Mouse (Mus musculus) heart, embryonic 15.5 days (tissue): ENCODE data around the gene Slc2a2. TPM values are rescaled to one million over a fixed set of nuclear protein-coding genes. Genes with fewer than 3 reads are reported as not detected.
"Not testable (repeated sequence)": the region's sequence is repeated elsewhere in the genome, so short reads cannot be mapped to it uniquely, and the experiment has no call there.

ENCODE experiments used
- ATAC-seq: fragments of 200-750 bp; cut with Nextera tagmentation; replicated peaks from 2 replicates; pipeline ENCODE4 v1.8.0; 2017; ENCODE audit warnings: low read depth, moderate TSS enrichment; ENCODE audit not compliant: insufficient number of reproducible peaks, insufficient read depth, low FRiP score
- H3K27ac ChIP-seq: fragments of 300-500 bp; sonication (generic); 2 replicates; pipeline ENCODE4 v1.5.1; 2015; ENCODE audit warnings: mild to moderate bottlenecking, inconsistent platforms
- H3K27me3 ChIP-seq: fragments of 300-500 bp; sonication (generic); 2 replicates; pipeline ENCODE4 v1.6.1; 2015; ENCODE audit warnings: inconsistent platforms
- H3K36me3 ChIP-seq: fragments of 300-500 bp; sonication (generic); 2 replicates; pipeline ENCODE4 v1.6.1; 2015; ENCODE audit warnings: mild to moderate bottlenecking, inconsistent platforms
- H3K4me1 ChIP-seq: fragments of 300-500 bp; sonication (generic); replicated peaks from 2 replicates; pipeline ENCODE4 v1.6.1; 2015; ENCODE audit warnings: inconsistent platforms
- H3K4me2 ChIP-seq: fragments of 300-500 bp; sonication (generic); 2 replicates; pipeline ENCODE4 v1.6.1; 2015; ENCODE audit warnings: inconsistent platforms, mild to moderate bottlenecking, moderate library complexity
- H3K4me3 ChIP-seq: fragments of 300-500 bp; sonication (generic); 2 replicates; pipeline ENCODE4 v1.5.1; 2015; ENCODE audit warnings: mild to moderate bottlenecking, inconsistent platforms
- H3K9ac ChIP-seq: fragments of 300-500 bp; sonication (generic); 2 replicates; pipeline ENCODE4 v1.6.1; 2015; ENCODE audit warnings: mild to moderate bottlenecking, inconsistent platforms
- H3K9me3 ChIP-seq: fragments of 300-500 bp; sonication (generic); replicated peaks from 2 replicates; pipeline ENCODE4 v1.6.1; 2016; ENCODE audit warnings: inconsistent platforms
- WGBS: fragments of 180-500 bp; shearing (Covaris S2); methylation state at CpG from one replicate; pipeline ENCODE4 v1.1.7; 2015; ENCODE audit warnings: mixed read lengths; 5-methylcytosine and 5-hydroxymethylcytosine counted together
- polyA plus RNA-seq: library from polyadenylated mRNA; unstranded; fragments of >200 nt; fragmentation: Nextera tagmentation; extraction: Ambion mirVana; gene quantifications from 2 replicates; pipeline ENCODE4 v1.2.1, GENCODE M21; 2015

Gene Slc2a2
- polyA plus RNA-seq, 1 experiment from 2014 or later, result 0.15 TPM

DNA sequence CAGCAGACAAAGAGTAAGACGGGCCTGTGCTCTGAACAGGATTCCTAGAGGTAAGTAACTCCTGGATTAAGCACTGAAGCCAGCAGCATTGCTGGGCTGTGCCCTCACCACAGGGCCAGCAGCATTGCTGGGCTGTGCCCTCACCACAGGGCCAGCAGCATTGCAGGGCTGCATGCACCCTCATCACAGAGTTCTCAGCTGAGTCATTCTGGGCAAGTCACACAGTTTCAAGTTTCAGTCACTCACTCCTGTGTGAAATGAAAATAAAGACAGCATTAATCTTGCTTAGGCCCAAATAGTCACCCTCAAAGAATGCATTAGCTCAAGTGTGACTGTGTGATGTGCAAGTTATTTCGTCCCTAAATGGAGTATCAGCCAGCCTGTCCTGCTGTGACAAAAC is 37.0 kb downstream of the Slc2a2 start:
- no peaks in the 10 kb centered on the region; the same call in 1 of the 2 replicates for H3K4me1 ChIP-seq
- H3K27me3 ChIP-seq, result no peaks in the 10 kb centered on the region
- no peak overlapping the region for H3K4me3 ChIP-seq
- H3K36me3 ChIP-seq, result no peaks in the 10 kb centered on the region
- no peaks in the 10 kb centered on the region for H3K9me3 ChIP-seq
- no peak overlapping the region for H3K9ac ChIP-seq
- no peak overlapping the region for H3K4me2 ChIP-seq
- WGBS, result 64% methylated on average over 2 of the region's 2 CpGs
- ATAC-seq, result no peak
- H3K27ac ChIP-seq, result no peak overlapping the region

- ATAC-seq, result no peak
- H3K4me3 ChIP-seq, result no peak overlapping the region
- no peaks in the 10 kb centered on the region for H3K27me3 ChIP-seq
- H3K9me3 ChIP-seq, result no peaks in the 10 kb centered on the region
- H3K36me3 ChIP-seq, result no peaks in the 10 kb centered on the region
- no peak overlapping the region for H3K9ac ChIP-seq
- WGBS, result 53% methylated on average over 2 of the region's 2 CpGs
- no peak overlapping the region for H3K27ac ChIP-seq
- H3K4me2 ChIP-seq, result no peak overlapping the region
- no peaks in the 10 kb centered on the region; the same call in 1 of the 2 replicates for H3K4me1 ChIP-seq
Measured at GRCm38 (mm10) chr3:28736981-28737380, 39.3 kb downstream of the Slc2a2 start.

GRCm38 (mm10) chr3:28740353-28740752 is 42.6 kb downstream of the Slc2a2 start:
- Histone ChIP-seq H3K9me3 (no peaks in the 10 kb centered on the region), H3K9ac (no peak overlapping the region), H3K4me3 (no peak overlapping the region), H3K4me2 (no peak overlapping the region), H3K4me1 (peaks cover 3% of the 10 kb centered on the region; the same call in 1 of the 2 replicates), H3K36me3 (no peaks in the 10 kb centered on the region), H3K27ac (no peak overlapping the region), H3K27me3 (no peaks in the 10 kb centered on the region)
- ATAC-seq, result no peak
- 24% methylated on average over 6 of the region's 6 CpGs for WGBS

- H3K36me3 ChIP-seq, result no peaks in the 10 kb centered on the region
- H3K9me3 ChIP-seq, result no peaks in the 10 kb centered on the region
- ATAC-seq, result no peak
- WGBS, result 28% methylated on average over 8 of the region's 8 CpGs
- H3K9ac ChIP-seq, result no peak overlapping the region
- 0 out of 2 replicates have a peak overlapping the region, but pooled peaks have one; percentile 9 for H3K4me2 ChIP-seq
- H3K4me3 ChIP-seq, result no peak overlapping the region
- H3K4me1 ChIP-seq, result peaks cover 3% of the 10 kb centered on the region; the same call in 1 of the 2 replicates
- H3K27me3 ChIP-seq, result no peaks in the 10 kb centered on the region
- no peak overlapping the region for H3K27ac ChIP-seq
Measured at GRCm38 (mm10) chr3:28743251-28743650, 45.5 kb downstream of the Slc2a2 start.

GRCm38 (mm10) chr3:28745835-28746483 is 48.3 kb downstream of the Slc2a2 start:
- Histone ChIP-seq H3K27me3 (no peaks in the 10 kb centered on the region), H3K4me2 (no peak overlapping the region), H3K9ac (no peak overlapping the region), H3K27ac (no peak overlapping the region), H3K4me3 (no peak overlapping the region), H3K4me1 (peaks cover 3% of the 10 kb centered on the region; the same call in 1 of the 2 replicates), H3K36me3 (no peaks in the 10 kb centered on the region), H3K9me3 (no peaks in the 10 kb centered on the region)
- ATAC-seq, result no peak
- WGBS, result 38% methylated on average over 7 of the region's 7 CpGs

DNA sequence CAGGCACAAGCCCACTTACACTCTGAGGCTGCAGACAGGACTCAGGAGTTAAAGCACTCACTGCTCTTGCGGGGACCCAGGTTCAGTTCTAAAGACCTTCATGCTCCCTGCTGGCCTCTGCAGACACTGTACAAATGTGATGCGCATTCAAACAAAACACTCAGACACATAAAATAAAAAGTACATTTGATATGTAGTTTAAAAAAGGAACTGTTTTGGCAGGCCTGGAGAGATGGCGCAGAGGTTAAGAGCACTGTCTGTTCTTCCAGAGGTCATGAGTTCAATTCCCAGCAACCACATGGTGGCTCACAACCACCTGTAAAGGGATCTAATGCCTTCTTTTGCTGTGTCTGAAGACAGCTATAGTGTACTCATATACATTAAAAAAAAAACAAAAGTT is 50.4 kb downstream of the Slc2a2 start:
- H3K4me2 ChIP-seq, result no peak overlapping the region
- no peak overlapping the region for H3K4me3 ChIP-seq
- H3K9me3 ChIP-seq, result no peaks in the 10 kb centered on the region
- H3K36me3 ChIP-seq, result no peaks in the 10 kb centered on the region
- peaks cover 1% of the 10 kb centered on the region; the same call in 1 of the 2 replicates for H3K4me1 ChIP-seq
- H3K9ac ChIP-seq, result no peak overlapping the region
- no peak for ATAC-seq
- H3K27me3 ChIP-seq, result no peaks in the 10 kb centered on the region
- H3K27ac ChIP-seq, result no peak overlapping the region
- WGBS, result 84% methylated on average over 3 of the region's 3 CpGs

GRCm38 (mm10) chr3:28748956-28749355 is 51.3 kb downstream of the Slc2a2 start:
- no peak overlapping the region for H3K4me3 ChIP-seq
- H3K4me1 ChIP-seq, result no peaks in the 10 kb centered on the region
- H3K27ac ChIP-seq, result no peak overlapping the region
- H3K36me3 ChIP-seq, result no peaks in the 10 kb centered on the region
- H3K27me3 ChIP-seq, result no peaks in the 10 kb centered on the region
- H3K4me2 ChIP-seq, result no peak overlapping the region
- no peak for ATAC-seq
- H3K9ac ChIP-seq, result no peak overlapping the region
- no peaks in the 10 kb centered on the region for H3K9me3 ChIP-seq

DNA sequence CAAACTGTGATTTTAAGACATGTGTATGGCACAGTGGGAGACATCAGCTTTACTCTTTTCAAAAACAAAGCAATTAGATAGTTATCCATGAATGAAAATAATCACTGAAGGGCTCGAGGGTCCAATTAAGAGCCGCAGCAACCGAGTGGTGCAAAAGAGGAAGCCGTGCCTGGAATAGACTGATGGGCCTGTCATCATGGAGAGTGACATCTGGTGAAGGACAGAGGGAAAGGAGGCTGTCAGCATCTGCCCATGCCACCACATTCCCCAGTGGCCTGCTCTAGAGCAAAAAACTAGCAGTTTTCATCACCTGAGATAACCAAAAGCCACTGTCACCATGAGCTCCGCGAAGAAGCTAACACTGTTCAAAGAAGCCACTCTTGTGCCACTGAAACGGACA is 57.8 kb downstream of the Slc2a2 start:
- H3K9ac ChIP-seq, result no peak overlapping the region
- WGBS, result 34% methylated on average over 7 of the region's 7 CpGs
- no peak for ATAC-seq
- H3K36me3 ChIP-seq, result no peaks in the 10 kb centered on the region
- H3K27ac ChIP-seq, result no peak overlapping the region
- H3K9me3 ChIP-seq, result no peaks in the 10 kb centered on the region
- no peaks in the 10 kb centered on the region for H3K4me1 ChIP-seq
- H3K27me3 ChIP-seq, result no peaks in the 10 kb centered on the region
- H3K4me2 ChIP-seq, result no peak overlapping the region
- no peak overlapping the region for H3K4me3 ChIP-seq

DNA sequence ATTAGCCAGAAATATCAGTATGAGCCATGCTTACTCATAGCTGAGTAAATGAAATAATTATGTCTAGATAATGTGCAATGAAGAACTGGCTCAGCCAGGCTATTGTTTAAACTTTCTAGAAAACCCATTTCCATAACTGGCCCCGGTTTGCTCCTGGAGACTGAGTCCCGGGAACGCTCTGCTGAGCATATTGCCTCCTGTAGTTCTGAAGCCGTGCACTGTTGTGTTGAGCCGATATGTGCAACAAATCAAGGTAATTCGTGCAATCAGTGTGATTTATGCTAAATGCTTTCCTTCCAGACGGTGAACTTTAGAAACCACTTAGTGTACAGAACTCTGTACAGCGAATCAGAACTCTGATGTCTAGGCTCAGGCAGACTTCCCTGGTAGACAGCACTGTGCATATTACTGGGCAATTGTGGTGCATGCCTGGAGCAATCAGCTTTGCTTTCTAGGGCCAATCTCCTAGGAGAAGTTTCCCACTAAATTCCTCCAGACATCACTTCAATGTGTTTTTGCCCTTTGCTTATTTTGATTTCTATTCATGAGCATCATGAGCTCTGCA is 63.6 kb downstream of the Slc2a2 start:
- H3K9ac ChIP-seq, result no peak overlapping the region
- H3K27ac ChIP-seq, result no peak overlapping the region
- no peaks in the 10 kb centered on the region for H3K36me3 ChIP-seq
- no peaks in the 10 kb centered on the region for H3K27me3 ChIP-seq
- ATAC-seq, result no peak
- H3K4me2 ChIP-seq, result no peak overlapping the region
- H3K4me3 ChIP-seq, result no peak overlapping the region
- no peaks in the 10 kb centered on the region for H3K4me1 ChIP-seq
- WGBS, result 84% methylated on average over 8 of the region's 8 CpGs
- no peaks in the 10 kb centered on the region for H3K9me3 ChIP-seq

- Histone ChIP-seq H3K9me3 (no peaks in the 10 kb centered on the region), H3K27ac (no peak overlapping the region), H3K27me3 (no peaks in the 10 kb centered on the region), H3K4me3 (no peak overlapping the region), H3K36me3 (no peaks in the 10 kb centered on the region), H3K9ac (no peak overlapping the region), H3K4me2 (no peak overlapping the region), H3K4me1 (no peaks in the 10 kb centered on the region)
- ATAC-seq, result no peak
- WGBS, result 70% methylated on average over 4 of the region's 4 CpGs
Measured at GRCm38 (mm10) chr3:28766935-28767334, 69.2 kb downstream of the Slc2a2 start.

DNA sequence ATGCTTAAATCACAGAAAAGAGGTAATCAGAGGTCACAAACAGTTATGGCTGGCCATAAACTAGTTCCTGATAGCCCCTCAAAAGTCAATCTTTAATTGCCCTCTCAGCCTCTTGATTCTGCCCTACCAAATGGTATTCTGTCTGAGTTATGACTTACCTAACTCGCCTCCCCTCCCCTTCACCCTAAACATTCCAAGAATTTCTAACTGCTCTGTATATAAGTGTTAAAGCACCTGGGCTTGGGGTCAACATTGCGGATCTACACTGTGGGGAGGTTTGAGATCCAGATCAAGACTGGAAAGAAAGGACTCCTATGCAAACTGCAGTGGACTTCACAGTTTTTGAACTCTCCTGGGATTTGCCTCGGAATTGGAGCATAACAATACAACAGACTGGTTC is 70.5 kb downstream of the Slc2a2 start:
- H3K27ac ChIP-seq, result no peak overlapping the region
- H3K9me3 ChIP-seq, result no peaks in the 10 kb centered on the region
- H3K36me3 ChIP-seq, result no peaks in the 10 kb centered on the region
- no peak overlapping the region for H3K4me2 ChIP-seq
- WGBS, result 84% methylated on average over 3 of the region's 3 CpGs
- H3K4me3 ChIP-seq, result no peak overlapping the region
- no peaks in the 10 kb centered on the region for H3K4me1 ChIP-seq
- no peaks in the 10 kb centered on the region for H3K27me3 ChIP-seq
- no peak for ATAC-seq
- H3K9ac ChIP-seq, result no peak overlapping the region

GRCm38 (mm10) chr3:28772919-28773318 is 75.2 kb downstream of the Slc2a2 start:
- not testable (repeated sequence) for H3K36me3 ChIP-seq, H3K9ac ChIP-seq, H3K4me3 ChIP-seq, ATAC-seq, H3K4me1 ChIP-seq, H3K4me2 ChIP-seq, H3K9me3 ChIP-seq, H3K27ac ChIP-seq, H3K27me3 ChIP-seq
- WGBS, result 59% methylated on average over 4 of the region's 4 CpGs
